Mouse (Mus musculus): ENCODE measurements at regions not wholly inside any gene's neighbourhood (a gene's known extent, or its start where the extent isn't known, plus 50 kb on each side); places are given as distances from the start of the nearest gene placed in this dataset.

- no peak for DNase-seq (ENCODE audit: low read depth, low spot score)
- no peak for TF ChIP-seq CTCF (IDR thresholded peaks at IDR 0.05)
- in situ Hi-C loops (cut with MboI; ENCODE audit: low pct_unique_long_range_greater_than_20kb): no loop called here
- ChIA-PET POLR2A (interaction anchor here (0.7 kb wide), 1 partner anchor 9 kb away, joined by 3 read pairs; no protein-coding TSS in a partner anchor), CTCF (interaction anchor here (1.3 to 1.5 kb wide), 2 partner anchors 9 to 17 kb away, joined by 3 to 4 read pairs; no protein-coding TSS in a partner anchor)
- no peak for ATAC-seq
- no peaks in the 10 kb centered on the region for H3K27me3 ChIP-seq
Measured at GRCm38 (mm10) chr2:110528191-110528590, 68.9 kb upstream of the Slc5a12 start.

- no peak for ATAC-seq
- H3K27me3 ChIP-seq: no peaks in the 10 kb centered on the region
- CTCF ChIA-PET: interaction anchor here (1.5 kb wide), 1 partner anchor 25 kb away, joined by 3 read pairs; no protein-coding TSS in a partner anchor
- DNase-seq (ENCODE audit: low read depth, low spot score): no peak
- POLR2A ChIA-PET: no interaction called here
- in situ Hi-C loops (cut with MboI; ENCODE audit: low pct_unique_long_range_greater_than_20kb): loop anchor here (5.0 kb wide), 1 partner anchor 67 kb away; no protein-coding TSS in a partner anchor
- no peak for TF ChIP-seq CTCF (IDR thresholded peaks at IDR 0.05)
Measured at GRCm38 (mm10) chr2:110540140-110540539, 57.0 kb upstream of the Slc5a12 start.

GRCm38 (mm10) chr2:110540570-110541357 is 56.3 kb upstream of the Slc5a12 start:
- ChIA-PET CTCF (interaction anchor here (0.6 to 1.5 kb wide), 3 partner anchors 24 to 337 kb away, joined by 3 to 4 read pairs (median 3); no protein-coding TSS in a partner anchor), POLR2A (no interaction called here)
- H3K27me3 ChIP-seq: no peaks in the 10 kb centered on the region
- TF ChIP-seq CTCF (IDR thresholded peaks at IDR 0.05): no peak
- no peak for DNase-seq (ENCODE audit: low read depth, low spot score)
- no peak for ATAC-seq
- in situ Hi-C loops (cut with MboI; ENCODE audit: low pct_unique_long_range_greater_than_20kb): loop anchor here (5.0 kb wide), 1 partner anchor 67 kb away; no protein-coding TSS in a partner anchor

- in situ Hi-C loops (cut with MboI; ENCODE audit: low pct_unique_long_range_greater_than_20kb): loop anchor here (5.0 kb wide), 1 partner anchor 66 kb away; no protein-coding TSS in a partner anchor
- H3K27me3 ChIP-seq: no peaks in the 10 kb centered on the region
- ChIA-PET POLR2A (no interaction called here), CTCF (interaction anchor here (0.6 to 1.5 kb wide), 3 partner anchors 23 to 337 kb away, joined by 3 to 4 read pairs (median 3); no protein-coding TSS in a partner anchor)
- ATAC-seq: no peak
- DNase-seq (ENCODE audit: low read depth, low spot score): no peak
- TF ChIP-seq CTCF (IDR thresholded peaks at IDR 0.05): no peak
Measured at GRCm38 (mm10) chr2:110541358-110541737, 55.8 kb upstream of the Slc5a12 start.
